7 mouse cellular contexts compared by ENCODE assay signal in the genomic region with DNA sequence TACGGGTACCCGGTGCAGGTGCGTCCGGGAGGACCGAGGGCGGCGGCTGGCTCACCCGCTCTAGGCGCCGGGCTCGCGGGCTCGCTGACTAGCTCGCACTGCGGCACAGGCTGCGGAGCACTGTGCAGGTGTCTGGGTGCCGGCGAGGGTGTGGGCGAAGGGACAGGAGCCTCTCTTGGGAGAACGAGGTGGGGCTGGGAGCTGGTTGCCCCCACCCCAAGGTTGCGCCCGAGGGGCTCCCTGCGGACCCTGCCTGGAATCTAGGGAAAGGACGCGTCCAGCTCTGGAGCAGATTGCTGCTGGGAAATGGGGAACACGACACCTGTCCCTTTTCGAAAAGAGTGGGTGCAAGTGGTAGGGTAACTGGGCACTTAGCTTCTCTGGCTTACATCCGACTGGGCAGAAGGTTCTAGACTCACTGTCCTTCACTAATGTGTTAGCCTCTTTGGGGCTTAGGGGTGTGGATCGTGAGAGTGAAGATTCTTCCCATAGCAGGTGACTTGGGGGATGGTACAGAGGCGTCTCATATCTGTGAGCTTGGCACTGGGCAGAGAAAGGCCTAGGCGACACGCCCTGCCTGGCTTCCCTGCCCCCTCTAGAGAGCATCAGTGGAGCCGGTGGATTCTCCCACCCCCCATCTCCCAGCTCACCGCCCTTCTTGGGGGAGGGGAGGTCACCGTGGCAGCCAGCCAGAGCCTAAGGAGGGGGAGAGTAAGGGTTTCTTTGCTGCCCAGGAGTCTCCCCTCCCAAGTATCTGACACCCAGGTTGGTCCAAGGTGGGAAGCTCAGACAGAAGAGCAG. TPM values are rescaled to one million over a fixed set of nuclear protein-coding genes. Genes with fewer than 3 reads are reported as not detected.
DNase-seq lines count a peak whose midpoint lies in the region; ATAC-seq lines count a peak whose summit lies in the region.

No protein-coding gene starts in this region.

- intact Hi-C loops in left cerebral cortex, postnatal 4 days (cut with DNase I): no loop called here

- WGBS in neural tube, embryonic 11.5 days: under 1% methylated on average over 33 of the region's 35 CpGs
- WGBS in heart, embryonic 14.5 days: 2% methylated on average over 35 of the region's 35 CpGs
- under 1% methylated on average over 35 of the region's 35 CpGs for WGBS in midbrain, embryonic 16.5 days

- peaks cover 9% of the 10 kb centered on the region for H3K4me1 ChIP-seq in neural tube, embryonic 11.5 days (ENCODE audit: control insufficient read depth, insufficient read depth, low read length)
- peaks cover 7 to 14% of the 10 kb centered on the region in 2 experiments; a peak in 3 of 4 replicates for H3K4me1 ChIP-seq in heart, embryonic 14.5 days (ENCODE audit: control insufficient read depth in 2 of 2, insufficient read depth in 2 of 2, low read length in 2 of 2)
- peaks cover 38% of the 10 kb centered on the region for H3K4me1 ChIP-seq in midbrain, embryonic 16.5 days (ENCODE audit: control insufficient read depth, insufficient read depth, low read length)

- peak overlapping the region; percentile 89 for H3K4me2 ChIP-seq in neural tube, embryonic 11.5 days (ENCODE audit: low read depth)
- peak overlapping the region; percentile 71 for H3K4me2 ChIP-seq in heart, embryonic 14.5 days (ENCODE audit: low read length)
- peak overlapping the region; percentile 76 for H3K4me2 ChIP-seq in midbrain, embryonic 16.5 days (ENCODE audit: low read length)

- peak overlapping the region; percentile 88 for H3K9ac ChIP-seq in neural tube, embryonic 11.5 days (ENCODE audit: low read length)
- H3K9ac ChIP-seq in heart, embryonic 14.5 days (ENCODE audit: low read length): peak overlapping the region; percentile 54
- peak overlapping the region; percentile 97 for H3K9ac ChIP-seq in midbrain, embryonic 16.5 days (ENCODE audit: low read depth, low read length)

- H3K4me3 ChIP-seq in neural tube, embryonic 11.5 days (ENCODE audit: low read depth, low read length): peak overlapping the region; percentile 70
- peak overlapping the region; percentile 56 to 77 for H3K4me3 ChIP-seq in heart, embryonic 14.5 days (ENCODE audit: control insufficient read depth in 1 of 2, insufficient read depth in 1 of 2, low read depth in 1 of 2, low read length in 2 of 2)
- H3K4me3 ChIP-seq in midbrain, embryonic 16.5 days (ENCODE audit: low read depth, low read length): peak overlapping the region; percentile 89

- peak; percentile 10 for ATAC-seq in neural tube, embryonic 11.5 days (ENCODE audit: insufficient read depth, low FRiP score, low TSS enrichment)
- no peak for ATAC-seq in heart, embryonic 14.5 days (ENCODE audit: insufficient number of reproducible peaks, insufficient read depth, low FRiP score, low read depth)
- peak; percentile 38 for ATAC-seq in midbrain, embryonic 16.5 days
- no peak for ATAC-seq in activated CD4-positive, CD25-positive, alpha-beta regulatory T cell, adult 4 months

- H3K36me3 ChIP-seq in neural tube, embryonic 11.5 days (ENCODE audit: control insufficient read depth, insufficient read depth, low read length): no peaks in the 10 kb centered on the region
- H3K36me3 ChIP-seq in heart, embryonic 14.5 days (ENCODE audit: control insufficient read depth, insufficient read depth, low read length): no peaks in the 10 kb centered on the region
- H3K36me3 ChIP-seq in midbrain, embryonic 16.5 days (ENCODE audit: control insufficient read depth, insufficient read depth, low read length): no peaks in the 10 kb centered on the region

- no peaks in the 10 kb centered on the region for H3K9me3 ChIP-seq in neural tube, embryonic 11.5 days (ENCODE audit: control insufficient read depth, low read length)
- no peaks in the 10 kb centered on the region for H3K9me3 ChIP-seq in heart, embryonic 14.5 days (ENCODE audit: control insufficient read depth, low read length)
- H3K9me3 ChIP-seq in midbrain, embryonic 16.5 days (replicated peaks; ENCODE audit: control insufficient read depth, low read length, poor library complexity, severe bottlenecking): no peaks in the 10 kb centered on the region

- peak overlapping the region; percentile 87 for H3K27ac ChIP-seq in neural tube, embryonic 11.5 days (ENCODE audit: low read depth, low read length)
- no peak overlapping the region for H3K27ac ChIP-seq in heart, embryonic 14.5 days (replicated peaks in 1 of 2; ENCODE audit: control insufficient read depth in 1 of 2, insufficient read depth in 1 of 2, low read depth in 2 of 2, low read length in 2 of 2)
- H3K27ac ChIP-seq in midbrain, embryonic 16.5 days (ENCODE audit: low read length): peak overlapping the region; percentile 95

- peak; percentile 58 for DNase-seq in neural tube, embryonic 11.5 days (ENCODE audit: low spot score)
- DNase-seq in neural tube, embryonic 10.5 days (ENCODE audit: extremely low spot score, low spot score): no peak
- DNase-seq in cerebellum, adult 9-10 months: peak; percentile 79
- DNase-seq in left cerebral cortex, postnatal 4 days: peak; percentile 70

- H3K27me3 ChIP-seq in neural tube, embryonic 11.5 days (ENCODE audit: control insufficient read depth, insufficient read depth, low read length): no peaks in the 10 kb centered on the region; the same call in 1 of the 2 replicates
- H3K27me3 ChIP-seq in heart, embryonic 14.5 days (ENCODE audit: control insufficient read depth, insufficient read depth, low read length): peaks cover 54% of the 10 kb centered on the region
- H3K27me3 ChIP-seq in midbrain, embryonic 16.5 days (ENCODE audit: control insufficient read depth, insufficient read depth, low read depth, low read length): no peaks in the 10 kb centered on the region

RNA-seq across cellular contexts. Expression of a gene that starts 1.1 kb away (rescaled TPM):
- 18.1 and 22.5 TPM in 2 replicates for polyA plus RNA-seq in neural tube, embryonic 11.5 days (2014; fragmentation: Nextera tagmentation; extraction: Ambion mirVana)
- polyA plus RNA-seq in heart, embryonic 14.5 days (2014; fragmentation: Nextera tagmentation; extraction: Ambion mirVana): 1.0 and 1.5 TPM in 2 replicates
- 100 to 1,000 TPM; 331 to 380 TPM for total RNA-seq in left cerebral cortex, postnatal 4 days (2021)
- polyA plus RNA-seq in midbrain, embryonic 16.5 days (2015; fragmentation: Nextera tagmentation; extraction: Ambion mirVana): 108 and 126 TPM in 2 replicates
- 1 to 10 TPM in 1 of 2 experiments, under 1 TPM in 1; 0.09 to 4.9 TPM for polyA plus RNA-seq in activated CD4-positive, CD25-positive, alpha-beta regulatory T cell, adult 4 months (2017; shearing (Covaris generic))

Comparison
In these comparisons a context has a peak if more than half of its experiments do, and no peak if none do; other contexts are left out.
1. ATAC-seq: peak in neural tube, embryonic 11.5 days (single experiment) and midbrain, embryonic 16.5 days (single experiment); none in heart, embryonic 14.5 days (single experiment) and activated CD4-positive, CD25-positive, alpha-beta regulatory T cell, adult 4 months (single experiment).
2. H3K27ac ChIP-seq: peak in neural tube, embryonic 11.5 days (single experiment) and midbrain, embryonic 16.5 days (single experiment); none in heart, embryonic 14.5 days (0 of 2).
3. Peak in every context shown above with its lines, with median percentiles within 50 percentile points of each other: H3K4me2 ChIP-seq, H3K4me3 ChIP-seq and H3K9ac ChIP-seq.